Mouse (Mus musculus) heart, embryonic 12.5 days (tissue): ENCODE measurements around the gene Diras1. TPM values are rescaled to one million over a fixed set of nuclear protein-coding genes. Genes with fewer than 3 reads are reported as not detected.

Source experiments
- ATAC-seq: fragments of 200-750 bp; cut with Nextera tagmentation; 2 replicates; pipeline ENCODE4 v1.8.0; 2017; ENCODE audit warnings: moderate TSS enrichment, moderate library complexity; ENCODE audit not compliant: insufficient number of reproducible peaks, low FRiP score
- H3K27ac ChIP-seq: fragments of 300-500 bp; sonication (generic); 2 replicates; pipeline ENCODE4 v1.5.1; 2016; ENCODE audit warnings: mild to moderate bottlenecking, moderate library complexity; ENCODE audit not compliant: poor library complexity, severe bottlenecking
- H3K27me3 ChIP-seq: fragments of 300-500 bp; sonication (generic); replicated peaks from 2 replicates; pipeline ENCODE4 v1.6.1; 2016; ENCODE audit warnings: mild to moderate bottlenecking, moderate library complexity
- H3K36me3 ChIP-seq: fragments of 300-500 bp; sonication (generic); 2 replicates; pipeline ENCODE4 v1.6.1; 2016; ENCODE audit warnings: mild to moderate bottlenecking, moderate library complexity
- H3K4me1 ChIP-seq: fragments of 300-500 bp; sonication (generic); replicated peaks from 2 replicates; pipeline ENCODE4 v1.6.1; 2016; ENCODE audit warnings: mild to moderate bottlenecking
- H3K4me2 ChIP-seq: fragments of 300-500 bp; sonication (generic); 2 replicates; pipeline ENCODE4 v1.6.1; 2016; ENCODE audit warnings: mild to moderate bottlenecking, moderate library complexity
- H3K4me3 ChIP-seq: fragments of 300-500 bp; sonication (generic); 2 replicates; pipeline ENCODE4 v1.5.1; 2016; ENCODE audit warnings: mild to moderate bottlenecking
- H3K9ac ChIP-seq: fragments of 300-500 bp; sonication (generic); 2 replicates; pipeline ENCODE4 v1.6.1; 2016; ENCODE audit warnings: mild to moderate bottlenecking, moderate library complexity
- H3K9me3 ChIP-seq: fragments of 300-500 bp; sonication (generic); replicated peaks from 2 replicates; pipeline ENCODE4 v1.6.1; 2016; ENCODE audit warnings: mild to moderate bottlenecking, moderate library complexity
- WGBS: fragments of 180-500 bp; shearing (Covaris S2); methylation state at CpG from one replicate; pipeline ENCODE4 v1.1.7; 2016; 5-methylcytosine and 5-hydroxymethylcytosine counted together
- polyA plus RNA-seq: library from polyadenylated mRNA; unstranded; fragments of >200 nt; fragmentation: Nextera tagmentation; extraction: Ambion mirVana; gene quantifications from 2 replicates; pipeline ENCODE4 v1.2.1, GENCODE M21; 2016

Diras1 gene
- polyA plus RNA-seq, 1 experiment from 2014 or later, result not detected

- ATAC-seq, result no peak
- H3K36me3 ChIP-seq, result no peaks in the 10 kb centered on the region
- no peak overlapping the region for H3K27ac ChIP-seq
- H3K9ac ChIP-seq, result no peak overlapping the region
- peaks cover 27% of the 10 kb centered on the region for H3K4me1 ChIP-seq
- no peaks in the 10 kb centered on the region for H3K9me3 ChIP-seq
- H3K27me3 ChIP-seq, result peaks cover 37% of the 10 kb centered on the region
- no peak overlapping the region for H3K4me2 ChIP-seq
- no peak overlapping the region for H3K4me3 ChIP-seq
- 58% methylated on average over 6 of the region's 6 CpGs for WGBS
These were observed 38.7 kb downstream of the Diras1 start for GRCm38 (mm10) chr10:80986754-80987153.

GRCm38 (mm10) chr10:80985970-80986701, 39.3 kb downstream of the Diras1 start:
- Histone ChIP-seq H3K9ac (peak overlapping the region; percentile 57), H3K4me1 (peaks cover 27% of the 10 kb centered on the region), H3K9me3 (no peaks in the 10 kb centered on the region), H3K36me3 (no peaks in the 10 kb centered on the region), H3K27ac (no peak overlapping the region), H3K4me3 (peak overlapping the region; percentile 37), H3K27me3 (peaks cover 35% of the 10 kb centered on the region), H3K4me2 (peak overlapping the region; percentile 72)
- ATAC-seq, result no peak
- 37% methylated on average over 13 of the region's 13 CpGs for WGBS

GRCm38 (mm10) chr10:80985241-80985969, 40.1 kb downstream of the Diras1 start:
- 10% methylated on average over 37 of the region's 37 CpGs for WGBS
- peak overlapping the region; percentile 72 for H3K4me2 ChIP-seq
- H3K27ac ChIP-seq, result no peak overlapping the region
- H3K36me3 ChIP-seq, result no peaks in the 10 kb centered on the region
- peak overlapping the region; percentile 37 for H3K4me3 ChIP-seq
- peaks cover 35% of the 10 kb centered on the region for H3K27me3 ChIP-seq
- peaks cover 27% of the 10 kb centered on the region for H3K4me1 ChIP-seq
- ATAC-seq, result no peak
- no peaks in the 10 kb centered on the region for H3K9me3 ChIP-seq
- H3K9ac ChIP-seq, result peak overlapping the region; percentile 57

GRCm38 (mm10) chr10:80984223-80984622, 41.2 kb downstream of the Diras1 start:
- WGBS, result 86% methylated on average over 12 of the region's 12 CpGs
- no peak for ATAC-seq
- H3K4me3 ChIP-seq, result no peak overlapping the region
- peaks cover 27% of the 10 kb centered on the region for H3K4me1 ChIP-seq
- no peak overlapping the region for H3K9ac ChIP-seq
- H3K36me3 ChIP-seq, result no peaks in the 10 kb centered on the region
- no peak overlapping the region for H3K4me2 ChIP-seq
- no peak overlapping the region for H3K27ac ChIP-seq
- H3K9me3 ChIP-seq, result no peaks in the 10 kb centered on the region
- H3K27me3 ChIP-seq, result peaks cover 35% of the 10 kb centered on the region

- 71% methylated on average over 4 of the region's 4 CpGs for WGBS
- Histone ChIP-seq H3K4me1 (peaks cover 21% of the 10 kb centered on the region), H3K27ac (no peak overlapping the region), H3K9ac (no peak overlapping the region), H3K36me3 (no peaks in the 10 kb centered on the region), H3K4me2 (no peak overlapping the region), H3K9me3 (no peaks in the 10 kb centered on the region), H3K4me3 (no peak overlapping the region), H3K27me3 (peaks cover 32% of the 10 kb centered on the region)
- ATAC-seq, result no peak
These were observed 43.1 kb downstream of the Diras1 start for GRCm38 (mm10) chr10:80982381-80982780.

DNA sequence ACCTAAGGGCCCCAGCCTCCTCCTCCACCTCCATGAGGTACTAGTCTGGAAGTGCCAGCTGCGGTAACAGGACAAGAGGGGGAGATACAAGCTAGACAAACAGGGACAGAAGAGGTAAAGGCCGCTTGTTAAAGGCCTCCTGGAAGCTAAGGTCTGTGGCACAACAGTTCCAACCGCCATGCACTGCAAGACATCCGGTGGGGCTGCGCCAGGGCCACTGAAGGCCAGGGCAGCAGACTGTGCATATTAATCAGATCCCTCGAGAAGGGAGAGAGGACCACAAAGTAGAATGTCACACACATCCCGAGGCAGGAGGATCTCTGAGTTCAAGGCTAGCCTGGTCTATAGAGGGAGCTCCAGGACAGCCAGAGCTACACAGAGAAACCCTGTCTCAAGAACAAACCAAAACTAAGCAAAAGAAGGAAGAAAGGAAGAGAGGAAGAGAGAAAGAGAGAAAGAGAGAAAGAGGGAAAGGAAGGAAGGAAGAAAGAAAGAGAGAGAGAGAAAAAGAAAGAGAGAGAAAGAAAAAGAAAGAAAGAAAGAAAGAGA, 43.8 kb downstream of the Diras1 start:
- Histone ChIP-seq H3K4me3 (no peak overlapping the region), H3K4me1 (peaks cover 15% of the 10 kb centered on the region), H3K4me2 (no peak overlapping the region), H3K27ac (no peak overlapping the region), H3K36me3 (no peaks in the 10 kb centered on the region), H3K9ac (no peak overlapping the region), H3K9me3 (no peaks in the 10 kb centered on the region), H3K27me3 (peaks cover 28% of the 10 kb centered on the region)
- no peak for ATAC-seq
- 57% methylated on average over 7 of the region's 7 CpGs for WGBS

GRCm38 (mm10) chr10:80975478-80975877, 50.0 kb downstream of the Diras1 start:
- no peak overlapping the region for H3K27ac ChIP-seq
- peaks cover 17% of the 10 kb centered on the region for H3K4me1 ChIP-seq
- H3K4me3 ChIP-seq, result no peak overlapping the region
- H3K9ac ChIP-seq, result no peak overlapping the region
- H3K36me3 ChIP-seq, result no peaks in the 10 kb centered on the region
- H3K4me2 ChIP-seq, result no peak overlapping the region
- no peak for ATAC-seq
- H3K9me3 ChIP-seq, result peaks cover 6% of the 10 kb centered on the region; the same call in 1 of the 2 replicates
- 86% methylated on average over 11 of the region's 11 CpGs for WGBS
- H3K27me3 ChIP-seq, result no peaks in the 10 kb centered on the region

GRCm38 (mm10) chr10:80973722-80974121, 51.7 kb downstream of the Diras1 start:
- WGBS, result 88% methylated on average over 1 of the region's 1 CpGs

DNA sequence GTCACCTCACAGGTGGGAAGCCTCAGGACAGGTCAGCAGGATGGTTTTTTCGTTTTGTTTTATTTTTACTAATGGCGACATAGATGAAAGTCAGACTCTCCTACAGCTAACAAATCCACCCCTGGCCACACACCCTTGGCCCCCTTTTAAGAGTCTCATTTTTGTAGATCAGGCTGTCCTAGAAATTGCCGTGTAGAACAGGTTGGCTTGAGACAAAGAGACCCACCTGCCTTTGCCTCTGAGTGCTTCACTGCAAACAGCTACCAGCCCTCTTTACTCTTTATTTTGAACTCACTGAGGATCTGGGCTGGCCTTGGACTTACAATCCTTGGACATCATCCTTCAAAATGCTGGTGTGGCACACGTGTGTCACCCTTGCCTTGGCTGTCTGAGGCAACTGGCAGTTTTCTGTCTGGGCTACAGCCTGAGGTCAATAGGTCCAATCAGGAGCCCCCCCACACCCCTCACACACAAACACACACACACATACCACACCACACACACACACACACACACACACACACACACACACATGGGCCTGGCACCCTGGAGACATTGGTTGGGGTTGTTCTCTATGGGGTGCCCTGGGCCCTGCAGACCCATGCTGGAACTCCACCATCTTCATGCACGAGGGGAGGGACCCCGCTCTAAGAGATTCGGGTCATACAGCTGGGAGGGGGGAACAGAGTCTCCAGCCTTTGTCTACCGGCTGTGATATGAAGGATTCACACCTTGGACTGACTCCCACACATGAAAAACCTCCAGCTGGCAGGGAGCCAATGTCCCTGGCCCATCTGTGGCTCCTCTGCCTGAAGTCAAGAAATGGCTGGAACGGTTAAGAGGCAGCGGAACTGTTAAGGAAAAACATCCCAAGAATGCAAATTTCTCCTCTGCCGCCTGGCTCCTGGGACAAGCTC, 53.1 kb downstream of the Diras1 start:
- peak overlapping the region; percentile 42; the same call in 1 of the 2 replicates for H3K9ac ChIP-seq

More at GRCm38 (mm10) chr10:80973722-80974121, 51.7 kb downstream of the Diras1 start:
- Histone ChIP-seq H3K9me3 (peaks cover 6% of the 10 kb centered on the region; the same call in 1 of the 2 replicates), H3K4me3 (no peak overlapping the region), H3K9ac (no peak overlapping the region), H3K4me2 (no peak overlapping the region), H3K36me3 (no peaks in the 10 kb centered on the region), H3K4me1 (peaks cover 17% of the 10 kb centered on the region), H3K27ac (no peak overlapping the region), H3K27me3 (no peaks in the 10 kb centered on the region)
- no peak for ATAC-seq

DNA sequence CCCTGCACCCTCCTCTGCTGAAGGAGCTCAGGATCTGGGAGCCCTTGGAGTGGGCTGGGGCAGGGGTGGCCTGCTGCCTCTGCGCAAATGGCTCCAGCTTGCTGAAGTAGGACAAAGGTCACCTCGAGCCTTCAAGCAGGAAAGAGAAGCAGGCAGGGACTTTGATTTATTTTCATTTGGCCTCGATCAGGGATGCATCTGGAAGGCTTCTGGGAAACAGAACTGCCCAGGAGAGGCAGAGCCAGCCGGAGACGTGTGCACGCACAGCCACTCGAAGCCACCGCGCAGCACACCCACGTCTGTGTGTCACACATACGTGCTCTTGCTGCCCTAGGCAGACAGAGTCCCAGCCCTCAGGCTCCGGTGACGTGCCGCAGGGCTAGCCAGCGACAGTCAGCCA, 53.9 kb downstream of the Diras1 start:
- Histone ChIP-seq H3K36me3 (no peaks in the 10 kb centered on the region), H3K27me3 (no peaks in the 10 kb centered on the region), H3K27ac (no peak overlapping the region), H3K4me2 (no peak overlapping the region), H3K4me3 (no peak overlapping the region), H3K9me3 (peaks cover 6% of the 10 kb centered on the region; the same call in 1 of the 2 replicates), H3K4me1 (peaks cover 26% of the 10 kb centered on the region), H3K9ac (peak overlapping the region; percentile 2; the same call in 1 of the 2 replicates)
- ATAC-seq, result no peak
- WGBS, result 83% methylated on average over 15 of the region's 15 CpGs

More for the DNA sequence above, 53.1 kb downstream of the Diras1 start:
- 37% methylated on average over 11 of the region's 11 CpGs for WGBS
- Histone ChIP-seq H3K36me3 (no peaks in the 10 kb centered on the region), H3K9me3 (peaks cover 6% of the 10 kb centered on the region; the same call in 1 of the 2 replicates), H3K27ac (0 out of 2 replicates have a peak overlapping the region, but pooled peaks have one; percentile 36), H3K4me2 (no peak overlapping the region), H3K4me3 (no peak overlapping the region), H3K4me1 (peaks cover 18% of the 10 kb centered on the region), H3K27me3 (no peaks in the 10 kb centered on the region)
- 0 out of 2 replicates have a peak, but pooled peaks have one; percentile 29 for ATAC-seq
